Mouse (Mus musculus) myocyte (in vitro differentiated cells): ENCODE data around the gene Golga5. TPM values are rescaled to one million over a fixed set of nuclear protein-coding genes. Genes with fewer than 3 reads are reported as not detected.

Experiments used
- H3K27me3 ChIP-seq: one replicate; pipeline ENCODE4 v1.6.1; 2011; ENCODE audit not compliant: control insufficient read depth, insufficient read depth, insufficient read length
- H3K36me3 ChIP-seq: one replicate; pipeline ENCODE4 v1.6.1; 2011; ENCODE audit not compliant: control insufficient read depth, insufficient read depth
- H3K4me2 ChIP-seq: one replicate; pipeline ENCODE4 v1.6.1; 2011; ENCODE audit warnings: low read depth, control low read depth
- H3K4me3 ChIP-seq: one replicate; pipeline ENCODE4 v1.5.1; 2011; ENCODE audit warnings: mild to moderate bottlenecking, control low read depth, moderate library complexity
- H3K79me2 ChIP-seq: one replicate; pipeline ENCODE4 v1.6.1; 2011; ENCODE audit not compliant: control insufficient read depth, insufficient read depth
- H3ac ChIP-seq: one replicate; pipeline ENCODE4 v1.6.1; 2011; ENCODE audit not compliant: control insufficient read depth, insufficient read length
- CEBPB ChIP-seq: IDR thresholded peaks from 2 replicates; pipeline ENCODE4 v1.6.1; 2011; ENCODE audit warnings: mild to moderate bottlenecking, moderate library complexity; ENCODE audit not compliant: poor library complexity, insufficient read depth, severe bottlenecking
- E2F4 ChIP-seq: IDR thresholded peaks from one replicate; pipeline ENCODE4 v1.6.1; 2011; ENCODE audit warnings: mild to moderate bottlenecking, control low read depth, moderate library complexity; ENCODE audit not compliant: insufficient read depth
- MAX ChIP-seq: IDR thresholded peaks from one replicate; pipeline ENCODE4 v1.6.1; 2011; ENCODE audit warnings: low read depth, mild to moderate bottlenecking, control low read depth
- MYOD1 ChIP-seq, 3 experiments: IDR thresholded peaks; one replicate each; pipeline ENCODE4 v1.6.1; 2011; ENCODE audit warnings: control low read depth in 2 of 3, low read depth in 2 of 3, mild to moderate bottlenecking in 2 of 3, moderate library complexity in 1 of 3; ENCODE audit not compliant: insufficient read length in 2 of 3, control insufficient read depth in 1 of 3
- MYOG ChIP-seq, 3 experiments: IDR thresholded peaks; one replicate each; pipeline ENCODE4 v1.6.1; 2011; ENCODE audit warnings: control low read depth in 2 of 3, low read depth in 2 of 3, mild to moderate bottlenecking in 2 of 3; ENCODE audit not compliant: insufficient read length in 2 of 3, control insufficient read depth in 1 of 3, insufficient read depth in 1 of 3
- POLR2A ChIP-seq: IDR thresholded peaks from one replicate; pipeline ENCODE4 v1.6.1; 2011; ENCODE audit warnings: low read depth, mild to moderate bottlenecking, control low read depth, moderate library complexity; ENCODE audit not compliant: insufficient read length
- POLR2AphosphoS2 ChIP-seq: IDR thresholded peaks from one replicate; pipeline ENCODE4 v1.6.1; 2011; ENCODE audit warnings: low read depth, control low read depth; ENCODE audit not compliant: insufficient read length
- REST ChIP-seq: IDR thresholded peaks from one replicate; pipeline ENCODE4 v1.6.1; 2011; ENCODE audit warnings: mild to moderate bottlenecking, control low read depth, moderate library complexity; ENCODE audit not compliant: insufficient read depth, insufficient read length
- SRF ChIP-seq: IDR thresholded peaks from one replicate; pipeline ENCODE4 v1.6.1; 2011; ENCODE audit warnings: low read depth; ENCODE audit not compliant: control insufficient read depth, insufficient read length
- TCF12 ChIP-seq: IDR thresholded peaks from one replicate; pipeline ENCODE4 v1.6.1; 2011; ENCODE audit warnings: mild to moderate bottlenecking, control low read depth; ENCODE audit not compliant: poor library complexity, insufficient read depth, severe bottlenecking
- TCF3 ChIP-seq: IDR thresholded peaks from one replicate; pipeline ENCODE4 v1.6.1; 2011; ENCODE audit warnings: low read depth, control low read depth; ENCODE audit not compliant: insufficient read length
- USF1 ChIP-seq: IDR thresholded peaks from one replicate; pipeline ENCODE4 v1.6.1; 2011; ENCODE audit warnings: low read depth, mild to moderate bottlenecking, control low read depth, moderate library complexity
- polyA plus RNA-seq: library from polyadenylated mRNA; unstranded; fragments of >200 nt; fragmentation: generic; extraction: Trizol; gene quantifications from one replicate; pipeline ENCODE4 v1.2.1, GENCODE M21; 2012; ENCODE audit warnings: missing spikeins

The Golga5 gene
- polyA plus RNA-seq, 1 experiment, result 13.2 TPM

GRCm38 (mm10) chr12:102442639-102443038 lies 26.3 kb upstream of the Golga5 start:
- Histone ChIP-seq H3K4me3 (no peak overlapping the region), H3K27me3 (no peaks in the 10 kb centered on the region), H3K4me2 (no peak overlapping the region), H3K36me3 (no peaks in the 10 kb centered on the region), H3ac (no peak overlapping the region), H3K79me2 (peaks cover 13% of the 10 kb centered on the region)
- no peak for TF ChIP-seq SRF
- TF ChIP-seq MYOD1 (IDR thresholded peaks at IDR 0.05; ENCODE audit: control insufficient read depth in 1 of 3, insufficient read length in 2 of 3, low read depth in 2 of 3), result no peak
- no peak for TF ChIP-seq CEBPB
- TF ChIP-seq TCF12, result no peak
- no peak for TF ChIP-seq POLR2A
- TF ChIP-seq TCF3, result no peak
- TF ChIP-seq MAX, result no peak
- no peak for TF ChIP-seq USF1
- no peak for TF ChIP-seq POLR2AphosphoS2
- TF ChIP-seq REST, result no peak
- TF ChIP-seq MYOG (IDR thresholded peaks at IDR 0.05; ENCODE audit: control insufficient read depth in 1 of 3, insufficient read depth in 1 of 3, insufficient read length in 2 of 3, low read depth in 2 of 3), result no peak
- no peak for TF ChIP-seq E2F4

- Histone ChIP-seq H3K27me3 (no peaks in the 10 kb centered on the region), H3K36me3 (no peaks in the 10 kb centered on the region), H3K4me3 (no peak overlapping the region), H3K79me2 (peaks cover 4% of the 10 kb centered on the region), H3K4me2 (no peak overlapping the region), H3ac (no peak overlapping the region)
- TF ChIP-seq E2F4 (no peak), TCF3 (no peak), POLR2A (no peak), SRF (no peak), MYOD1 (IDR thresholded peaks at IDR 0.05; ENCODE audit: control insufficient read depth in 1 of 3, insufficient read length in 2 of 3, low read depth in 2 of 3) (no peak), MYOG (IDR thresholded peaks at IDR 0.05; ENCODE audit: control insufficient read depth in 1 of 3, insufficient read depth in 1 of 3, insufficient read length in 2 of 3, low read depth in 2 of 3) (no peak), USF1 (no peak), REST (no peak), CEBPB (no peak), POLR2AphosphoS2 (no peak), MAX (no peak), TCF12 (no peak)
These were observed 25.3 kb upstream of the Golga5 start for GRCm38 (mm10) chr12:102443676-102444075.

GRCm38 (mm10) chr12:102445436-102445835 lies 23.5 kb upstream of the Golga5 start:
- TF ChIP-seq CEBPB, result no peak
- TF ChIP-seq POLR2A, result no peak
- no peak for TF ChIP-seq MYOD1 (IDR thresholded peaks at IDR 0.05; ENCODE audit: control insufficient read depth in 1 of 3, insufficient read length in 2 of 3, low read depth in 2 of 3)
- TF ChIP-seq TCF3, result no peak
- no peak for TF ChIP-seq MYOG (IDR thresholded peaks at IDR 0.05; ENCODE audit: control insufficient read depth in 1 of 3, insufficient read depth in 1 of 3, insufficient read length in 2 of 3, low read depth in 2 of 3)
- no peaks in the 10 kb centered on the region for H3K36me3 ChIP-seq

GRCm38 (mm10) chr12:102450437-102450836 lies 18.5 kb upstream of the Golga5 start:
- TF ChIP-seq SRF, result no peak
- TF ChIP-seq TCF12, result no peak
- no peak for TF ChIP-seq E2F4
- TF ChIP-seq MYOG (IDR thresholded peaks at IDR 0.05; ENCODE audit: control insufficient read depth in 1 of 3, insufficient read depth in 1 of 3, insufficient read length in 2 of 3, low read depth in 2 of 3), result no peak
- no peak for TF ChIP-seq REST
- TF ChIP-seq MYOD1 (IDR thresholded peaks at IDR 0.05; ENCODE audit: control insufficient read depth in 1 of 3, insufficient read length in 2 of 3, low read depth in 2 of 3), result no peak
- no peak for TF ChIP-seq USF1
- TF ChIP-seq POLR2AphosphoS2, result no peak
- no peak for TF ChIP-seq TCF3
- Histone ChIP-seq H3ac (no peak overlapping the region), H3K4me2 (no peak overlapping the region), H3K4me3 (no peak overlapping the region), H3K27me3 (no peaks in the 10 kb centered on the region), H3K36me3 (no peaks in the 10 kb centered on the region), H3K79me2 (no peaks in the 10 kb centered on the region)

More at GRCm38 (mm10) chr12:102445436-102445835, 23.5 kb upstream of the Golga5 start:
- Histone ChIP-seq H3K4me3 (no peak overlapping the region), H3ac (no peak overlapping the region), H3K79me2 (no peaks in the 10 kb centered on the region), H3K4me2 (no peak overlapping the region), H3K27me3 (no peaks in the 10 kb centered on the region)

- Histone ChIP-seq H3K4me3 (no peak overlapping the region), H3K27me3 (no peaks in the 10 kb centered on the region), H3K36me3 (no peaks in the 10 kb centered on the region), H3K79me2 (no peaks in the 10 kb centered on the region), H3ac (no peak overlapping the region), H3K4me2 (no peak overlapping the region)
- TF ChIP-seq REST (no peak), MAX (no peak), POLR2A (no peak), POLR2AphosphoS2 (no peak), USF1 (no peak), TCF12 (no peak), E2F4 (no peak), CEBPB (no peak), TCF3 (no peak), MYOD1 (IDR thresholded peaks at IDR 0.05; ENCODE audit: control insufficient read depth in 1 of 3, insufficient read length in 2 of 3, low read depth in 2 of 3) (no peak), SRF (no peak), MYOG (IDR thresholded peaks at IDR 0.05; ENCODE audit: control insufficient read depth in 1 of 3, insufficient read depth in 1 of 3, insufficient read length in 2 of 3, low read depth in 2 of 3) (no peak)
These were observed 17.6 kb upstream of the Golga5 start for GRCm38 (mm10) chr12:102451126-102451851.
